Mouse (Mus musculus) cerebellum, adult 2 months (tissue): ENCODE measurements at regions not wholly inside any gene's neighbourhood (a gene's known extent, or its start where the extent isn't known, plus 50 kb on each side); places are given as distances from the start of the nearest gene placed in this dataset.

Source experiments
- CTCF ChIP-seq: fragments of 200-500 bp; IDR thresholded peaks from 2 replicates; pipeline ENCODE4 v1.5.1; 2011; ENCODE audit warnings: low read depth, mild to moderate bottlenecking, control low read depth, low read length, moderate library complexity, borderline replicate concordance; ENCODE audit not compliant: insufficient read depth
- POLR2A ChIP-seq: fragments of 200-500 bp; IDR thresholded peaks from 2 replicates; pipeline ENCODE4 v1.6.1; 2011; ENCODE audit warnings: low read length, control low read depth, borderline replicate concordance; ENCODE audit not compliant: insufficient read depth

GRCm38 (mm10) chr19:35034408-35034807 is 112.2 kb downstream of the Kif20b start:
- TF ChIP-seq POLR2A (no peak), CTCF (no peak)
